Mouse (Mus musculus) lung, embryonic 16.5 days (tissue): ENCODE data around the gene Srpk3. TPM values are rescaled to one million over a fixed set of nuclear protein-coding genes. Genes with fewer than 3 reads are reported as not detected.

ENCODE experiments used
- ATAC-seq: fragments of 200-750 bp; cut with Nextera tagmentation; 2 replicates; pipeline ENCODE4 v1.8.0; 2017; ENCODE audit warnings: low read depth, mild to moderate bottlenecking, moderate library complexity
- H3K27ac ChIP-seq: fragments of 300-500 bp; sonication (generic); 2 replicates; pipeline ENCODE4 v1.5.1; 2014; ENCODE audit warnings: mild to moderate bottlenecking, control low read depth, low read length
- H3K27me3 ChIP-seq: fragments of 300-500 bp; sonication (generic); 2 replicates; pipeline ENCODE4 v1.6.1; 2014; ENCODE audit warnings: low read depth, low read length, mixed read lengths; ENCODE audit not compliant: control insufficient read depth, insufficient read depth
- H3K36me3 ChIP-seq: fragments of 300-500 bp; sonication (generic); 2 replicates; pipeline ENCODE4 v1.6.1; 2014; ENCODE audit warnings: low read length; ENCODE audit not compliant: control insufficient read depth, insufficient read depth
- H3K4me1 ChIP-seq: fragments of 300-500 bp; sonication (generic); replicated peaks from 2 replicates; pipeline ENCODE4 v1.6.1; 2014; ENCODE audit warnings: low read length, mixed read lengths; ENCODE audit not compliant: control insufficient read depth, insufficient read depth
- H3K4me2 ChIP-seq: fragments of 300-500 bp; sonication (generic); 2 replicates; pipeline ENCODE4 v1.6.1; 2014; ENCODE audit warnings: low read depth, low read length, control low read depth
- H3K4me3 ChIP-seq: fragments of 300-500 bp; sonication (generic); 2 replicates; pipeline ENCODE4 v1.5.1; 2014; ENCODE audit warnings: mild to moderate bottlenecking, low read length, control low read depth
- H3K9ac ChIP-seq: fragments of 300-500 bp; sonication (generic); 2 replicates; pipeline ENCODE4 v1.6.1; 2014; ENCODE audit warnings: low read length, control low read depth
- H3K9me3 ChIP-seq: fragments of 300-500 bp; sonication (generic); 2 replicates; pipeline ENCODE4 v1.6.1; 2016; ENCODE audit warnings: low read length; ENCODE audit not compliant: control insufficient read depth
- WGBS: fragments of 180-500 bp; shearing (Covaris S2); extraction: QIAGEN DNeasy Blood & Tissue Kit; methylation state at CpG from one replicate; pipeline ENCODE4 v1.1.7; 2014; 5-methylcytosine and 5-hydroxymethylcytosine counted together
- polyA plus RNA-seq: library from polyadenylated mRNA; unstranded; fragments of >200 nt; fragmentation: Nextera tagmentation; extraction: Ambion mirVana; gene quantifications from 2 replicates; pipeline ENCODE4 v1.2.1, GENCODE M21; 2015

Gene Srpk3
- polyA plus RNA-seq, 1 experiment from 2014 or later = 5.0 TPM

DNA sequence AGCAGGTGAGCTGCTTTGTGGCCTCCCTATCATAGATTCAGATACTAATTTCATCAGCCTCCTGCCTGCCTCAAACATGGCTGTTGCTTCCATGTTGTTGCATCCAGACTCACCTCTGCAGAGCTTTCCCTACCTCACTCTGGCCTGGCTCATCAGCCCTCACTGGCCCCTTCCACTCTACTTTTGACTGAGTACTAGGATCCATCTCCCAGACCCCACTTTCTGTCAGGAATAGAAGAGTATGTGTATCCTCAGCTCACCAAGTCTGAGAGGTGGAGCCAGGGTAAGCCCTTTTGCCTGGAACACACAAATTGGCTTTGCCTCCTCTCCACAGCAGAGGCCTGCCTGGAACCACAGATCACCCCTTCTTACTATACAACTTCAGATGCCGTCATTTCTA is 14.3 kb downstream of the Srpk3 start:
- Histone ChIP-seq H3K36me3 (peaks cover 5% of the 10 kb centered on the region; the same call in 1 of the 2 replicates), H3K9me3 (no peaks in the 10 kb centered on the region), H3K27ac (no peak overlapping the region), H3K27me3 (no peaks in the 10 kb centered on the region), H3K4me2 (peak overlapping the region; percentile 62), H3K4me3 (no peak overlapping the region; the same call in 1 of the 2 replicates), H3K9ac (peak overlapping the region; percentile 80; the same call in 1 of the 2 replicates), H3K4me1 (peaks cover 12% of the 10 kb centered on the region)
- 76% methylated on average over 1 of the region's 1 CpGs for WGBS
- no peak for ATAC-seq

DNA sequence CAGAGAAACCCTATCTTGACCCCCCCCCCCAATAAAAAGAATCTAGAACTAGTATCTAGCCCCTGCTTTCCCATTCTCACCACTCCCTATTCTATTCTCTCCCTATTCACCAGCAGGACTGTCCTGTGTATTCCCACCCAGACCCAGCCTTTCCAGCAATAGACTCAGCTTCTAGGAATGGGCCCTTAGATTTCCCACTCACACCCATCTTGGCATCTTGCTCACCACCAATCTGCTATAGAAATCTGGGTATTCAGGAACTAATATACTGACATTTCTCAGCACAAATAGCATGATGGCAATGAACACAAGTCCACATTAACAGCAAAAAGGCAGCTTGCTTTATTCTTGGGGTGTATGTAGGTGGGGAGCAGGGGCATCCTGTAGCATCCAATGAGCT is 18.8 kb downstream of the Srpk3 start:
- Histone ChIP-seq H3K4me1 (peaks cover 4% of the 10 kb centered on the region; the same call in 1 of the 2 replicates), H3K27ac (no peak overlapping the region), H3K9me3 (no peaks in the 10 kb centered on the region), H3K9ac (no peak overlapping the region), H3K4me3 (no peak overlapping the region), H3K4me2 (no peak overlapping the region), H3K27me3 (no peaks in the 10 kb centered on the region), H3K36me3 (peaks cover 5% of the 10 kb centered on the region; the same call in 1 of the 2 replicates)
- ATAC-seq = no peak

DNA sequence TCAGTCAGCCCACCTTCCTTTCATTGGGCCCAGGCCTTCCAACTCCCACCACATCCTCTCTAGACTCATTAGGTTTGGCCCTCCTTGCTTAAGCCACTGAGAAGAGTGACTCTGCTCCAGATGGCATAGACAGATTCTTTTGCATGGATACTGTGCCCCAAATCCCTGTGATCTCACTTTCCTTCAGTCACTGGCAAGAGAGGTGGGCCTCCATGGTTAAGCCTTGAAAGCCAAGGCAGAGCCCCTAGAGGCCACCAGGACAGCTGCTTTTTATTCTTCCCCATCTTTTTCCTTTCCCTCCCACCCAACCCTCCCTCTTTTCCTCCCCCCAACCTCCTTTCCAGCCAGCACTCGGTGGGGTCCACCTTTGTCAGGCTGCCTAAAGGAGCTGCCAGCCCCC is 19.3 kb downstream of the Srpk3 start:
- Histone ChIP-seq H3K36me3 (peaks cover 5% of the 10 kb centered on the region; the same call in 1 of the 2 replicates), H3K9me3 (no peaks in the 10 kb centered on the region), H3K27ac (no peak overlapping the region), H3K4me2 (no peak overlapping the region), H3K4me3 (no peak overlapping the region), H3K9ac (no peak overlapping the region), H3K27me3 (no peaks in the 10 kb centered on the region), H3K4me1 (no peaks in the 10 kb centered on the region)
- no peak for ATAC-seq
- 13% methylated on average over 1 of the region's 1 CpGs for WGBS

DNA sequence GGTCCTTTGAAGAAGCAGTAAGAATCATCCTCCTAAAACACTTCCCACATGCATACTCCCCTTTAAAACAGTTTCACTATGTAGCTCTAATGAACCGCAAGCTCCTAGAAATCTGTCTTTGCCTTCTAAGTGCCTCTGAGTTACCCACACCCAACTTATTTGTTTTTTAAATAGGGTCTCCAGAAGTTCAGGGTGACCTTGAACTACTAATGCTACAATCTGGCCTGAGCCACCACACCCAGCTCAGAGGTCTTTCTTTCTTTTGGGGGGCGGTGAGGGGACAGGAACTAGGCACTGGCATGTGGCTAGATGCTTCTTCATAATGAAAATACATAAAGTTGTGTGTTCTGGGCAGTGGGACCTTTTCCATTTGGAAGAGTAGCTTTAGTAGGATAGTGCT is 23.3 kb downstream of the Srpk3 start:
- Histone ChIP-seq H3K4me2 (no peak overlapping the region), H3K27me3 (no peaks in the 10 kb centered on the region), H3K9me3 (no peaks in the 10 kb centered on the region), H3K4me1 (no peaks in the 10 kb centered on the region), H3K36me3 (no peaks in the 10 kb centered on the region), H3K9ac (no peak overlapping the region), H3K4me3 (no peak overlapping the region), H3K27ac (no peak overlapping the region)
- ATAC-seq = no peak
- 83% methylated on average over 2 of the region's 2 CpGs for WGBS

- Histone ChIP-seq H3K4me3 (no peak overlapping the region), H3K27me3 (no peaks in the 10 kb centered on the region), H3K4me1 (no peaks in the 10 kb centered on the region), H3K36me3 (no peaks in the 10 kb centered on the region), H3K4me2 (no peak overlapping the region), H3K9ac (no peak overlapping the region), H3K27ac (no peak overlapping the region), H3K9me3 (no peaks in the 10 kb centered on the region)
- peak; percentile 86 for ATAC-seq
- WGBS = 42% methylated on average over 9 of the region's 9 CpGs
These were observed 24.3 kb downstream of the Srpk3 start for GRCm38 (mm10) chrX:73798502-73798901.

DNA sequence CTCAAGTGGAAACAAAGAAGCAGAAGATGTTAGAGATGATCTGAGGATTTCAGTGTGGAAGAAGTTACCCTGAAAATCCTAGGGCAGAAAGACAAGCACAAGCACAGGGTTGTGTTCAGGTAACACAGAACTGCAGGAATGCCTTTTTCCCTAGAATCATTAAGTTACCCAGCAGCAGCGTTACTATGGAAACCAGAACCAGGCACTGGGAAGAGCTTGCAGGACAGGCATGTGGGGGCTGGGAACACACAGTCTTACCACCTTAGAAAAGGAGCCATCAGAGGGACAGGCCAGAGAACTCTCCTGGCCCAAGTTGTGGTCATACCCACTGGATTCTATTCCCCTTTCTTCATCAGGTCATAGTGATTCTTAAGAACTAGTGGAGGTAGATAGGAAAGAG is 31.6 kb downstream of the Srpk3 start:
- H3K9me3 ChIP-seq = no peaks in the 10 kb centered on the region
- H3K9ac ChIP-seq = no peak overlapping the region
- H3K27ac ChIP-seq = no peak overlapping the region
- H3K36me3 ChIP-seq = no peaks in the 10 kb centered on the region
- H3K27me3 ChIP-seq = no peaks in the 10 kb centered on the region
- H3K4me1 ChIP-seq = no peaks in the 10 kb centered on the region
- no peak overlapping the region for H3K4me2 ChIP-seq
- H3K4me3 ChIP-seq = no peak overlapping the region
- no peak for ATAC-seq
- WGBS = 50% methylated on average over 1 of the region's 1 CpGs

DNA sequence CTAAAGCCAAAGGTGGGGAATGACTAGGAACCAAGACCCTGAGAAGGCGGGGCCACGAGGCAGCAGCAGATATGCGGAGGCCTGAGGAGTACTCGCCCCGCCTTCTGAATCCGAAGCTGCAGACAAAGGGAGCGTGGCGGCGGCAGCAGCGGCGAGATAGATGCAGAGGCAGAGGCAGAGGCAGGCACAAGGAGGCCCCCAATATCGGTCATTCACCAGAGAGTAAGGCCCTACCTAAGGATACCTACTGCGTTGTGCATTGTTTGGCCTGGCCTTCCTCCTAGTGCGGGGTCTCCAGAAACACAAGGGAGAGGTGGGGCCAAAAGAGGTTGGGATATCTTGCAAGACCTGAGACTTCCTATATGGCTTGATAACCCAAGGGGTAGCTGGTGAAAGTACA is 40.9 kb downstream of the Srpk3 start:
- no peaks in the 10 kb centered on the region for H3K9me3 ChIP-seq
- ATAC-seq = 0 out of 2 replicates have a peak, but pooled peaks have one; percentile 23
- peak overlapping the region; percentile 36 for H3K4me3 ChIP-seq
- no peak overlapping the region for H3K27ac ChIP-seq
- WGBS = 20% methylated on average over 14 of the region's 14 CpGs
- no peaks in the 10 kb centered on the region for H3K36me3 ChIP-seq
- peak overlapping the region; percentile 52 for H3K4me2 ChIP-seq
- H3K9ac ChIP-seq = peak overlapping the region; percentile 57
- H3K27me3 ChIP-seq = no peaks in the 10 kb centered on the region
- no peaks in the 10 kb centered on the region for H3K4me1 ChIP-seq

- no peak for ATAC-seq
- 55% methylated on average over 3 of the region's 3 CpGs for WGBS
These were observed 42.5 kb downstream of the Srpk3 start for GRCm38 (mm10) chrX:73816596-73817314.

GRCm38 (mm10) chrX:73823747-73824146 is 49.5 kb downstream of the Srpk3 start:
- WGBS = 8% methylated on average over 16 of the region's 17 CpGs
- ATAC-seq = peak; percentile 64

More at GRCm38 (mm10) chrX:73816596-73817314, 42.5 kb downstream of the Srpk3 start:
- H3K9me3 ChIP-seq = no peaks in the 10 kb centered on the region
- H3K4me1 ChIP-seq = no peaks in the 10 kb centered on the region
- no peaks in the 10 kb centered on the region for H3K36me3 ChIP-seq
- H3K27ac ChIP-seq = no peak overlapping the region
- H3K9ac ChIP-seq = no peak overlapping the region
- no peaks in the 10 kb centered on the region for H3K27me3 ChIP-seq
- no peak overlapping the region for H3K4me2 ChIP-seq
- no peak overlapping the region for H3K4me3 ChIP-seq

More at GRCm38 (mm10) chrX:73823747-73824146, 49.5 kb downstream of the Srpk3 start:
- H3K4me1 ChIP-seq = no peaks in the 10 kb centered on the region
- no peaks in the 10 kb centered on the region for H3K36me3 ChIP-seq
- no peak overlapping the region for H3K9ac ChIP-seq
- H3K4me2 ChIP-seq = peak overlapping the region; percentile 72
- H3K4me3 ChIP-seq = peak overlapping the region; percentile 65
- no peaks in the 10 kb centered on the region for H3K27me3 ChIP-seq
- H3K9me3 ChIP-seq = no peaks in the 10 kb centered on the region
- no peak overlapping the region for H3K27ac ChIP-seq
